Mouse (Mus musculus) CH12.LX (cell line): Measurements from ENCODE around the gene Cyp2t4. TPM values are rescaled to one million over a fixed set of nuclear protein-coding genes. Genes with fewer than 3 reads are reported as not detected.

Source experiments
- DNase-seq: peaks from one replicate; pipeline ENCODE4 v3.0.0-alpha.2; 2013; ENCODE audit errors: extremely low read depth
- H3K27ac ChIP-seq: 2 replicates; pipeline ENCODE4 v1.5.1; 2012; ENCODE audit warnings: low read depth, mild to moderate bottlenecking, control low read depth, moderate library complexity; ENCODE audit not compliant: insufficient read depth
- H3K27me3 ChIP-seq: replicated peaks from 2 replicates; pipeline ENCODE3; 2012; ENCODE audit warnings: inconsistent platforms
- H3K36me3 ChIP-seq, 2 experiments: replicated peaks in 1 of 2; 2 replicates each; pipeline versions ENCODE3 to v1.6.1; 2012; ENCODE audit warnings: inconsistent platforms in 1 of 2, low read length in 1 of 2, mild to moderate bottlenecking in 1 of 2, mixed read lengths in 1 of 2, moderate library complexity in 1 of 2; ENCODE audit not compliant: control insufficient read depth in 1 of 2, insufficient read depth in 1 of 2
- H3K4me1 ChIP-seq, 2 experiments: 2 replicates each; pipeline ENCODE4 v1.6.1; 2012; ENCODE audit warnings: inconsistent platforms in 1 of 2, moderate library complexity in 1 of 2; ENCODE audit not compliant: insufficient read depth in 2 of 2, control insufficient read depth in 1 of 2
- H3K4me2 ChIP-seq: 2 replicates; pipeline ENCODE4 v1.6.1; 2012; ENCODE audit warnings: low read depth, mild to moderate bottlenecking, control low read depth; ENCODE audit not compliant: poor library complexity, insufficient read depth, severe bottlenecking
- H3K4me3 ChIP-seq, 3 experiments: fragments of 150-350 bp in 1 of 3; sonication (generic) in 1 of 3; replicated peaks in 1 of 3; 2 replicates each; pipeline versions ENCODE3 to v1.5.1; 2011 to 2012; ENCODE audit warnings: low read depth in 2 of 3, low read length in 2 of 3, mild to moderate bottlenecking in 2 of 3, moderate library complexity in 2 of 3, control low read depth in 1 of 3, improper control_type of control experiment in 1 of 3, inconsistent platforms in 1 of 3, mixed read lengths in 1 of 3; ENCODE audit not compliant: poor library complexity in 1 of 3
- H3K79me2 ChIP-seq: replicated peaks from 2 replicates; pipeline ENCODE4 v1.6.1; 2012; ENCODE audit warnings: mild to moderate bottlenecking, moderate library complexity; ENCODE audit not compliant: control insufficient read depth, poor library complexity, insufficient read depth, severe bottlenecking; ENCODE audit errors: extremely low read depth
- H3K9ac ChIP-seq: 2 replicates; pipeline ENCODE4 v1.6.1; 2012; ENCODE audit warnings: low read depth, mild to moderate bottlenecking, control low read depth, moderate library complexity; ENCODE audit not compliant: insufficient read depth
- H3K9me3 ChIP-seq: replicated peaks from 2 replicates; pipeline ENCODE3; 2012; ENCODE audit warnings: low read length, inconsistent platforms, mixed read lengths
- CHD1 ChIP-seq: IDR thresholded peaks from 2 replicates; pipeline ENCODE4 v1.6.1; 2012; ENCODE audit warnings: low read depth, low read length, improper control_type of control experiment, inconsistent platforms
- CHD2 ChIP-seq: IDR thresholded peaks from 2 replicates; pipeline ENCODE4 v1.6.1; 2011; ENCODE audit warnings: low read length, improper control_type of control experiment
- CTCF ChIP-seq, 2 experiments: IDR thresholded peaks in 1 of 2; conservative IDR thresholded peaks in 1 of 2; 2 replicates each; pipeline ENCODE4 v1.5.1; 2011 to 2012; ENCODE audit warnings: low read depth in 2 of 2, low read length in 2 of 2, improper control_type of control experiment in 1 of 2, inconsistent platforms in 1 of 2, mild to moderate bottlenecking in 1 of 2, moderate library complexity in 1 of 2
- E2F4 ChIP-seq: IDR thresholded peaks from 2 replicates; pipeline ENCODE4 v1.6.1; 2011; ENCODE audit warnings: low read depth, low read length, improper control_type of control experiment; ENCODE audit not compliant: insufficient replicate concordance
- HCFC1 ChIP-seq: IDR thresholded peaks from 2 replicates; pipeline ENCODE4 v1.6.1; 2012; ENCODE audit warnings: low read depth, mild to moderate bottlenecking, inconsistent platforms, low read length, improper control_type of control experiment
- MAFK ChIP-seq: IDR thresholded peaks from 2 replicates; pipeline ENCODE4 v1.6.1; 2011; ENCODE audit warnings: low read length, improper control_type of control experiment; ENCODE audit not compliant: insufficient replicate concordance
- MAX ChIP-seq: IDR thresholded peaks from 2 replicates; pipeline ENCODE4 v1.6.1; 2011; ENCODE audit warnings: low read length, improper control_type of control experiment
- MAZ ChIP-seq: IDR thresholded peaks from 2 replicates; pipeline ENCODE4 v1.6.1; 2012; ENCODE audit warnings: low read depth, mild to moderate bottlenecking, inconsistent platforms, low read length, improper control_type of control experiment, moderate library complexity
- MEF2A ChIP-seq: IDR thresholded peaks from 2 replicates; pipeline ENCODE4 v1.6.1; 2014; ENCODE audit warnings: low read depth, mild to moderate bottlenecking, inconsistent platforms, low read length, improper control_type of control experiment, borderline replicate concordance
- NELFE ChIP-seq: IDR thresholded peaks from 2 replicates; pipeline ENCODE4 v1.6.1; 2011; ENCODE audit warnings: low read depth, low read length, improper control_type of control experiment
- NRF1 ChIP-seq: IDR thresholded peaks from 2 replicates; pipeline ENCODE4 v1.6.1; 2014; ENCODE audit warnings: low read depth, mild to moderate bottlenecking, inconsistent platforms, low read length, improper control_type of control experiment, moderate library complexity
- POLR2AphosphoS2 ChIP-seq: IDR thresholded peaks from 2 replicates; pipeline ENCODE4 v1.6.1; 2011; ENCODE audit warnings: low read depth, low read length, improper control_type of control experiment
- RCOR1 ChIP-seq: conservative IDR thresholded peaks from 2 replicates; pipeline ENCODE4 v1.6.1; 2012; ENCODE audit warnings: low read depth, mild to moderate bottlenecking, inconsistent platforms, low read length, improper control_type of control experiment
- SIN3A ChIP-seq: IDR thresholded peaks from 2 replicates; pipeline ENCODE4 v1.6.1; 2012; ENCODE audit warnings: low read length, improper control_type of control experiment, inconsistent platforms
- TBP ChIP-seq: conservative IDR thresholded peaks from 2 replicates; pipeline ENCODE4 v1.6.1; 2011; ENCODE audit warnings: low read depth, low read length, improper control_type of control experiment
- USF1 ChIP-seq: IDR thresholded peaks from 2 replicates; pipeline ENCODE4 v1.6.1; 2014; ENCODE audit warnings: low read depth, mild to moderate bottlenecking, inconsistent platforms, low read length, improper control_type of control experiment
- USF2 ChIP-seq: conservative IDR thresholded peaks from 2 replicates; pipeline ENCODE4 v1.6.1; 2011; ENCODE audit warnings: low read depth, low read length, improper control_type of control experiment
- ZC3H11A ChIP-seq: IDR thresholded peaks from 2 replicates; pipeline ENCODE4 v1.6.1; 2012; ENCODE audit warnings: low read depth, mild to moderate bottlenecking, inconsistent platforms, low read length, improper control_type of control experiment
- ZKSCAN1 ChIP-seq: IDR thresholded peaks from 2 replicates; pipeline ENCODE4 v1.6.1; 2012; ENCODE audit warnings: low read depth, inconsistent platforms, low read length, improper control_type of control experiment, borderline replicate concordance
- dilution Hi-C: fragments of 300-500 bp; cut with MboI; formaldehyde crosslinking; loops from 2 replicates; pipeline ENCODE4 v1.14.3; 2020; ENCODE audit warnings: low sequenced_read_pairs; ENCODE audit not compliant: extremely low pct_unique_long_range_greater_than_20kb, extremely low pct_ligation_motif_present
- in situ Hi-C: fragments of 300-500 bp; cut with MboI; formaldehyde crosslinking; loops from 3 replicates; pipeline ENCODE4 v1.14.3; 2019; ENCODE audit warnings: low sequenced_read_pairs, low pct_ligation_motif_present, low pct_unique_long_range_greater_than_20kb, mixed read lengths
- polyA plus RNA-seq: library from polyadenylated mRNA; unstranded; fragments of >175 nt; gene quantifications from 2 replicates; pipeline ENCODE4 v1.2.1, GENCODE M21; 2012; ENCODE audit warnings: low read depth; ENCODE audit not compliant: insufficient read length
- total RNA-seq, 2 experiments: library from RNA; depleted of rRNA; stranded (reverse); fragments of 300-350 nt in 1 of 2; fragments of >200 nt in 1 of 2; gene quantifications; 2 replicates each; pipeline ENCODE4 v1.2.3; 2012 to 2014

Cyp2t4 gene
- total and polyA plus RNA-seq, 3 experiments: 0.43 TPM; not detected in 2

DNA sequence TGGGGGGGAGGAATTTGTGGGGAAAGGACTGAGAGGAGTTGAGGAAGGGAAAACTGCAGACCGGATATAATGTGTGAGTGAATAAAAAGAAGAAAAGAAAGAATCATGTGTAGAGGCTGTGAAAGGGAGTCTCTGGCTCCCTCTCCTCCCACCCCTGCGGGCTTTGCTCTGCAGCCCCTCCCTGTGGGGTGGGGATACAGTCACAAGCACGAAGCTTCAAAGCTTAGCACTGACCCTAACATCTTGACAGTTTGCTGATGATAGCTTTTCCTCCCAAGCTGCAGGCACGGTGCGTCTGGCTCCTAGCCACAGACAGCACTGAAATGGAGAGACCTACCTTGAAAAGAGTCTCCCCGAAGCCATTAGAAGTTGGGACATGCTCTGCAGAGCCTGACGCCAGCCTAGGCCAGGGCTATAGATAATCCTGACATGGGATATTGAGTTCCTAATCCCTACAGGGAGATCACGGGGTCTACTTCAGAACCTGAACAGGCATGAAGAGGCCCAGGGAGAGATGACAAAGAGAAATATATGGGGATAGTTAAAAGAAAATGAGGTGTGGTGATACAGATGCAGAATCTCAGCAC is 17.0 kb upstream of the Cyp2t4 start:
- Histone ChIP-seq H3K9me3 (peaks cover 6% of the 10 kb centered on the region), H3K9ac (no peak overlapping the region), H3K4me3 (no peak overlapping the region), H3K27ac (no peak overlapping the region), H3K4me2 (no peak overlapping the region), H3K36me3 (no peaks in the 10 kb centered on the region), H3K4me1 (no peaks in the 10 kb centered on the region)
- dilution Hi-C loops: no loop called here
- in situ Hi-C loops: loop anchor here (25.0 kb wide), 1 partner anchor 374 kb away; the partner anchor contains the start of gene Cyp2b19
- no peak for TF ChIP-seq NELFE
- TF ChIP-seq POLR2AphosphoS2: no peak
- TF ChIP-seq MAZ: no peak
- no peak for TF ChIP-seq MAX
- no peak for TF ChIP-seq CTCF (conservative IDR thresholded peaks at IDR 0.05 in 1 of 2, IDR thresholded peaks at IDR 0.05 in 1 of 2; ENCODE audit: low read depth in 2 of 2, low read length in 2 of 2)
- TF ChIP-seq RCOR1: no peak
- no peak for TF ChIP-seq ZC3H11A
- no peak for TF ChIP-seq MEF2A
- no peak for TF ChIP-seq E2F4
- TF ChIP-seq USF1: no peak
- no peak for TF ChIP-seq CHD2
- TF ChIP-seq, all 38 proteins: peak for 0
- DNase-seq: no peak
- Histone ChIP-seq H3K79me2 (no peaks in the 10 kb centered on the region), H3K27me3 (peaks cover 53% of the 10 kb centered on the region)

DNA sequence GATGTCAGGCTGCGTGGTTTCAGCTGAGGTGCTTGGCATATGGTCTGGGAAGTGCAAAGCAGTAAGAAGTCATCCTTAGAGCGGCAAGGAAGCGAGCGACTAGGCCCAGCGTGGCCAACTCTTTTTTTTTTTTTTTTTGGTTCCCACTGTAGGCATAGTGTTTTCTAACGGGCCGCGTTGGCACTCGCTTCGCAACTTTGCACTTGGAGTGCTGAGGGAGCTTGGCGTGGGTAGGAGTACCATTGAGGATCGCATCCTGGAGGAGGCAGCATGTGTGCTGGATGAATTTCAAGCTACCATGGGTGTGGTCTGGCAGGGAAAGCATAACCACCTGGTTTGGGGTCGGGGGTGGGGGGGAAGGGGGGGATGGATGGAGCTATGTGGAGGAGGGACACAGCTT is 2.5 kb downstream of the Cyp2t4 start:
- Histone ChIP-seq H3K9me3 (no peaks in the 10 kb centered on the region), H3K36me3 (peaks cover 31 to 62% of the 10 kb centered on the region in 2 experiments), H3K4me3 (no peak overlapping the region), H3K27me3 (peaks cover 2% of the 10 kb centered on the region), H3K4me2 (no peak overlapping the region), H3K9ac (no peak overlapping the region), H3K27ac (no peak overlapping the region), H3K79me2 (peaks cover 3% of the 10 kb centered on the region; the same call in 1 of the 2 replicates), H3K4me1 (peaks cover 9 to 38% of the 10 kb centered on the region in 2 experiments)
- dilution Hi-C loops: no loop called here
- in situ Hi-C loops: loop anchor here (5.0 kb wide), 1 partner anchor 131 kb away; no protein-coding TSS in a partner anchor
- no peak for TF ChIP-seq NELFE
- no peak for DNase-seq

DNA sequence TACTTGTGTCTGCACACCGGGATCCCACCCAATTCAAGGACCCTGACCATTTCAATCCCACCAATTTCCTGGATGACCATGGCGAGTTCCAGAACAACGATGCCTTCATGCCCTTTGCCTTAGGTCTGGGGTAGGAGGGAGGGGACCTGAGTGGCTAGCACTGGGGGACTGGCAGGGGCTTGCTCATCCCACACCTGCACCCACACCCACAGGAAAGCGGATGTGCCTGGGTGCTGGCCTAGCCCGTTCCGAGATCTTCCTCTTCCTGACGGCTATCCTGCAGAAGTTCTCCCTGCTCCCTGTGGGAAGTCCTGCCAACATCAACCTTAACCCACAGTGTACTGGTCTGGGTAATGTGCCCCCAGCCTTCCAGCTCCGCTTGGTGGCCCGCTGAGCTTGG is 4.7 kb downstream of the Cyp2t4 start:
- Histone ChIP-seq H3K27me3 (no peaks in the 10 kb centered on the region), H3K4me3 (no peak overlapping the region), H3K36me3 (peaks cover 34 to 80% of the 10 kb centered on the region in 2 experiments), H3K4me1 (peaks cover 22 to 59% of the 10 kb centered on the region in 2 experiments), H3K9ac (no peak overlapping the region), H3K9me3 (no peaks in the 10 kb centered on the region), H3K27ac (no peak overlapping the region), H3K79me2 (peaks cover 20% of the 10 kb centered on the region), H3K4me2 (no peak overlapping the region)
- in situ Hi-C loops (loop anchor here (5.0 kb wide), 1 partner anchor 129 kb away; no protein-coding TSS in a partner anchor), dilution Hi-C loops (no loop called here)
- no peak for TF ChIP-seq ZKSCAN1
- TF ChIP-seq CHD1: no peak
- no peak for TF ChIP-seq NRF1
- TF ChIP-seq NELFE: no peak
- no peak for TF ChIP-seq USF2
- TF ChIP-seq HCFC1: no peak
- TF ChIP-seq TBP: no peak
- no peak for TF ChIP-seq MAFK
- no peak for TF ChIP-seq SIN3A
- DNase-seq: no peak
